Mouse (Mus musculus) lung, embryonic 16.5 days (tissue): Measurements from ENCODE around the gene Cbx5. TPM values are rescaled to one million over a fixed set of nuclear protein-coding genes. Genes with fewer than 3 reads are reported as not detected.
"Not testable (repeated sequence)": the region's sequence is repeated elsewhere in the genome, so short reads cannot be mapped to it uniquely, and the experiment has no call there.

Experiments
- ATAC-seq: fragments of 200-750 bp; cut with Nextera tagmentation; 2 replicates; pipeline ENCODE4 v1.8.0; 2017; ENCODE audit warnings: low read depth, mild to moderate bottlenecking, moderate library complexity
- H3K27ac ChIP-seq: fragments of 300-500 bp; sonication (generic); 2 replicates; pipeline ENCODE4 v1.5.1; 2014; ENCODE audit warnings: mild to moderate bottlenecking, control low read depth, low read length
- H3K27me3 ChIP-seq: fragments of 300-500 bp; sonication (generic); 2 replicates; pipeline ENCODE4 v1.6.1; 2014; ENCODE audit warnings: low read depth, low read length, mixed read lengths; ENCODE audit not compliant: control insufficient read depth, insufficient read depth
- H3K36me3 ChIP-seq: fragments of 300-500 bp; sonication (generic); 2 replicates; pipeline ENCODE4 v1.6.1; 2014; ENCODE audit warnings: low read length; ENCODE audit not compliant: control insufficient read depth, insufficient read depth
- H3K4me1 ChIP-seq: fragments of 300-500 bp; sonication (generic); replicated peaks from 2 replicates; pipeline ENCODE4 v1.6.1; 2014; ENCODE audit warnings: low read length, mixed read lengths; ENCODE audit not compliant: control insufficient read depth, insufficient read depth
- H3K4me2 ChIP-seq: fragments of 300-500 bp; sonication (generic); 2 replicates; pipeline ENCODE4 v1.6.1; 2014; ENCODE audit warnings: low read depth, low read length, control low read depth
- H3K4me3 ChIP-seq: fragments of 300-500 bp; sonication (generic); 2 replicates; pipeline ENCODE4 v1.5.1; 2014; ENCODE audit warnings: mild to moderate bottlenecking, low read length, control low read depth
- H3K9ac ChIP-seq: fragments of 300-500 bp; sonication (generic); 2 replicates; pipeline ENCODE4 v1.6.1; 2014; ENCODE audit warnings: low read length, control low read depth
- H3K9me3 ChIP-seq: fragments of 300-500 bp; sonication (generic); 2 replicates; pipeline ENCODE4 v1.6.1; 2016; ENCODE audit warnings: low read length; ENCODE audit not compliant: control insufficient read depth
- WGBS: fragments of 180-500 bp; shearing (Covaris S2); extraction: QIAGEN DNeasy Blood & Tissue Kit; methylation state at CpG from one replicate; pipeline ENCODE4 v1.1.7; 2014; 5-methylcytosine and 5-hydroxymethylcytosine counted together
- polyA plus RNA-seq: library from polyadenylated mRNA; unstranded; fragments of >200 nt; fragmentation: Nextera tagmentation; extraction: Ambion mirVana; gene quantifications from 2 replicates; pipeline ENCODE4 v1.2.1, GENCODE M21; 2015

The Cbx5 gene
- polyA plus RNA-seq, 1 experiment from 2014 or later = 102 TPM

GRCm38 (mm10) chr15:103245616-103246015, 6.0 kb upstream of the Cbx5 start:
- Histone ChIP-seq H3K27ac (no peak overlapping the region), H3K9ac (no peak overlapping the region), H3K4me2 (no peak overlapping the region), H3K36me3 (peaks cover 55% of the 10 kb centered on the region), H3K27me3 (no peaks in the 10 kb centered on the region), H3K4me1 (peaks cover 20% of the 10 kb centered on the region), H3K9me3 (no peaks in the 10 kb centered on the region), H3K4me3 (no peak overlapping the region)
- no peak for ATAC-seq
- 53% methylated on average over 6 of the region's 6 CpGs for WGBS

GRCm38 (mm10) chr15:103242885-103243284, 3.3 kb upstream of the Cbx5 start:
- Histone ChIP-seq H3K27ac (0 out of 2 replicates have a peak overlapping the region, but pooled peaks have one; percentile 2), H3K9ac (peak overlapping the region; percentile 46), H3K36me3 (peaks cover 43% of the 10 kb centered on the region), H3K4me2 (peak overlapping the region; percentile 83), H3K4me1 (peaks cover 26% of the 10 kb centered on the region), H3K27me3 (no peaks in the 10 kb centered on the region), H3K9me3 (no peaks in the 10 kb centered on the region), H3K4me3 (peak overlapping the region; percentile 78)
- 49% methylated on average over 8 of the region's 8 CpGs for WGBS
- ATAC-seq = no peak

GRCm38 (mm10) chr15:103241071-103242018, 1.7 kb upstream of the Cbx5 start:
- H3K4me3 ChIP-seq = peak overlapping the region; percentile 78
- peak overlapping the region; percentile 98 for H3K27ac ChIP-seq
- H3K9ac ChIP-seq = peak overlapping the region; percentile 88
- WGBS = 3% methylated on average over 11 of the region's 12 CpGs
- H3K27me3 ChIP-seq, H3K9me3 ChIP-seq, ATAC-seq: not testable (repeated sequence)
- peaks cover 28% of the 10 kb centered on the region for H3K36me3 ChIP-seq
- H3K4me2 ChIP-seq = peak overlapping the region; percentile 83
- H3K4me1 ChIP-seq = peaks cover 31% of the 10 kb centered on the region

- peak; percentile 92 for ATAC-seq
- under 1% methylated on average over 47 of the region's 47 CpGs for WGBS
These were observed 778 bp upstream of the Cbx5 start, which contains the start of gene Hnrnpa1 for GRCm38 (mm10) chr15:103240160-103241028. Gene Hnrnpa1 (plus strand): TSS chr15:103240432.

GRCm38 (mm10) chr15:103239130-103239684, 409 bp downstream of the Cbx5 start:
- H3K27ac ChIP-seq = peak overlapping the region; percentile 98
- peak overlapping the region; percentile 77 for H3K9ac ChIP-seq
- no peaks in the 10 kb centered on the region for H3K9me3 ChIP-seq
- peaks cover 29% of the 10 kb centered on the region for H3K4me1 ChIP-seq
- H3K27me3 ChIP-seq = no peaks in the 10 kb centered on the region
- H3K4me2 ChIP-seq = peak overlapping the region; percentile 63
- H3K36me3 ChIP-seq = peaks cover 22% of the 10 kb centered on the region
- under 1% methylated on average over 26 of the region's 26 CpGs for WGBS
- H3K4me3 ChIP-seq = peak overlapping the region; percentile 78
- ATAC-seq = peak; percentile 91

More at GRCm38 (mm10) chr15:103240160-103241028, 778 bp upstream of the Cbx5 start, which contains the start of gene Hnrnpa1:
- peak within 1 kb of the TSS; percentile 88 for H3K9ac ChIP-seq
- H3K27ac ChIP-seq = peak within 1 kb of the TSS; percentile 98
- H3K4me2 ChIP-seq = peak within 1 kb of the TSS; percentile 83
- peaks cover 22% of the 10 kb centered on the region for H3K36me3 ChIP-seq
- peak within 1 kb of the TSS; percentile 78 for H3K4me3 ChIP-seq
- H3K4me1 ChIP-seq = peaks cover 31% of the 10 kb centered on the region
- H3K27me3 ChIP-seq = no peaks in the 10 kb centered on the region
- H3K9me3 ChIP-seq = no peaks in the 10 kb centered on the region

- Histone ChIP-seq H3K4me2 (no peak overlapping the region), H3K36me3 (peaks cover 9% of the 10 kb centered on the region), H3K9me3 (no peaks in the 10 kb centered on the region), H3K9ac (no peak overlapping the region), H3K27ac (no peak overlapping the region), H3K4me3 (no peak overlapping the region; the same call in 1 of the 2 replicates), H3K27me3 (no peaks in the 10 kb centered on the region), H3K4me1 (peaks cover 13% of the 10 kb centered on the region)
- ATAC-seq = no peak
- 85% methylated on average over 7 of the region's 7 CpGs for WGBS
These were observed 2.3 kb downstream of the Cbx5 start for GRCm38 (mm10) chr15:103237295-103237694.

- Histone ChIP-seq H3K9ac (no peak overlapping the region), H3K27me3 (no peaks in the 10 kb centered on the region), H3K27ac (no peak overlapping the region), H3K9me3 (no peaks in the 10 kb centered on the region), H3K4me1 (peaks cover 11% of the 10 kb centered on the region), H3K4me3 (no peak overlapping the region), H3K36me3 (peaks cover 6% of the 10 kb centered on the region), H3K4me2 (no peak overlapping the region)
- 65% methylated on average over 2 of the region's 2 CpGs for WGBS
- no peak for ATAC-seq
These were observed 6.5 kb downstream of the Cbx5 start for GRCm38 (mm10) chr15:103233119-103233518.

GRCm38 (mm10) chr15:103228904-103229303, 10.7 kb downstream of the Cbx5 start:
- Histone ChIP-seq H3K4me3 (no peak overlapping the region), H3K36me3 (no peaks in the 10 kb centered on the region), H3K27me3 (no peaks in the 10 kb centered on the region), H3K9me3 (no peaks in the 10 kb centered on the region), H3K4me2 (no peak overlapping the region), H3K9ac (no peak overlapping the region), H3K4me1 (peaks cover 8% of the 10 kb centered on the region; the same call in 1 of the 2 replicates), H3K27ac (no peak overlapping the region)
- peak; percentile 58 for ATAC-seq
- 55% methylated on average over 2 of the region's 2 CpGs for WGBS
